Mouse (Mus musculus): ENCODE data around the gene Ptgr1. TPM values are rescaled to one million over a fixed set of nuclear protein-coding genes. Genes with fewer than 3 reads are reported as not detected.

Gene Ptgr1
- polyA plus RNA-seq, 1 experiment from 2014 or later, result 12.1 TPM

GRCm38 (mm10) chr4:59006211-59006610 lies 19.3 kb upstream of the Ptgr1 start:
- H3K27ac ChIP-seq, result no peak overlapping the region
- H3K9ac ChIP-seq, result no peak overlapping the region
- no peaks in the 10 kb centered on the region for H3K9me3 ChIP-seq
- no peak overlapping the region for H3K4me2 ChIP-seq (replicated peaks)
- WGBS, result 60% methylated on average over 8 of the region's 8 CpGs
- no peak overlapping the region for H3K4me3 ChIP-seq
- no peak for ATAC-seq (ENCODE audit: low FRiP score, low read depth)
- no peaks in the 10 kb centered on the region for H3K36me3 ChIP-seq
- peaks cover 30% of the 10 kb centered on the region for H3K4me1 ChIP-seq
- no peaks in the 10 kb centered on the region for H3K27me3 ChIP-seq (replicated peaks)

GRCm38 (mm10) chr4:59003806-59004200 lies 16.9 kb upstream of the Ptgr1 start:
- Histone ChIP-seq H3K4me3 (peak overlapping the region; percentile 93), H3K36me3 (no peaks in the 10 kb centered on the region), H3K9me3 (no peaks in the 10 kb centered on the region), H3K4me1 (peaks cover 30% of the 10 kb centered on the region), H3K27me3 (replicated peaks) (no peaks in the 10 kb centered on the region), H3K27ac (no peak overlapping the region), H3K9ac (peak overlapping the region; percentile 95), H3K4me2 (replicated peaks) (peak overlapping the region; percentile 70)
- ATAC-seq (ENCODE audit: low FRiP score, low read depth), result no peak
- 38% methylated on average over 7 of the region's 7 CpGs for WGBS

- Histone ChIP-seq H3K4me3 (peak within 1 kb of the TSS; percentile 93), H3K4me1 (peaks cover 30% of the 10 kb centered on the region), H3K27ac (peak within 1 kb of the TSS; percentile 60; the same call in 1 of the 2 replicates), H3K4me2 (replicated peaks) (peak within 1 kb of the TSS; percentile 70), H3K27me3 (replicated peaks) (no peaks in the 10 kb centered on the region), H3K9me3 (no peaks in the 10 kb centered on the region), H3K9ac (peak within 1 kb of the TSS; percentile 95), H3K36me3 (no peaks in the 10 kb centered on the region)
- peak; percentile 99 for ATAC-seq (ENCODE audit: low FRiP score, low read depth)
- WGBS, result under 1% methylated on average over 80 of the region's 89 CpGs
Measured at GRCm38 (mm10) chr4:59002948-59003805, 16.3 kb upstream of the Ptgr1 start, which contains the start of gene Gm20503. Gm20503 (plus strand) TSS chr4:59003210.

- no peaks in the 10 kb centered on the region for H3K9me3 ChIP-seq
- H3K9ac ChIP-seq, result no peak overlapping the region
- ATAC-seq (ENCODE audit: low FRiP score, low read depth), result no peak
- H3K4me3 ChIP-seq, result no peak overlapping the region
- H3K27me3 ChIP-seq (replicated peaks), result no peaks in the 10 kb centered on the region
- H3K4me2 ChIP-seq (replicated peaks), result no peak overlapping the region
- H3K36me3 ChIP-seq, result no peaks in the 10 kb centered on the region
- WGBS, result 3% methylated on average over 2 of the region's 2 CpGs
- no peak overlapping the region for H3K27ac ChIP-seq
- peaks cover 22% of the 10 kb centered on the region for H3K4me1 ChIP-seq
Measured at GRCm38 (mm10) chr4:59000614-59001013, 13.7 kb upstream of the Ptgr1 start.

GRCm38 (mm10) chr4:58999686-59000085 lies 12.8 kb upstream of the Ptgr1 start:
- Histone ChIP-seq H3K9me3 (no peaks in the 10 kb centered on the region), H3K9ac (no peak overlapping the region), H3K27ac (no peak overlapping the region), H3K36me3 (no peaks in the 10 kb centered on the region), H3K4me1 (peaks cover 15% of the 10 kb centered on the region), H3K27me3 (replicated peaks) (no peaks in the 10 kb centered on the region), H3K4me3 (no peak overlapping the region), H3K4me2 (replicated peaks) (no peak overlapping the region)
- 19% methylated on average over 2 of the region's 2 CpGs for WGBS
- ATAC-seq (ENCODE audit: low FRiP score, low read depth), result no peak

GRCm38 (mm10) chr4:58998688-58999087 lies 11.8 kb upstream of the Ptgr1 start:
- Histone ChIP-seq H3K27ac (no peak overlapping the region), H3K4me1 (peaks cover 5% of the 10 kb centered on the region), H3K4me3 (no peak overlapping the region), H3K27me3 (replicated peaks) (no peaks in the 10 kb centered on the region), H3K4me2 (replicated peaks) (no peak overlapping the region), H3K9me3 (no peaks in the 10 kb centered on the region), H3K36me3 (no peaks in the 10 kb centered on the region), H3K9ac (no peak overlapping the region)
- no peak for ATAC-seq (ENCODE audit: low FRiP score, low read depth)
- WGBS, result 86% methylated on average over 1 of the region's 1 CpGs

DNA sequence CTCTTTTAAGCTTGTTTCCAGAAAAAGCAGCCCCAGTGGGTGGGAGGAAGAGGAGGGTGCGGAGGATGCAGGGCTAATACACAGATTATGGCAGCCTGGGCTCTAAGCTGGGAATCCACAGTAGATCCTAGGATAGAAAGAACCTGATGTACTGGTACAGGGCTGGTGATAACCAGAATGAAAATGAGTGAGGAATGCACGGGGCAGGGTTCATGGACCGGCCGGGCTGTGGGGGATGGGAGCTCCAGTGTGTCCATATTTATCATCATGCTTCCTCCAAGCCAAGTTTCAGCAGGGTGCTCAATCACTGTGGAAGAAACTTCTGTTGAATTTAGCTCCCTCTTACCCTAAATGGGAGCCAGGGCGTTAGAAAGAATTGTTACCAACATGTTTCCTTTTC lies 10.2 kb upstream of the Ptgr1 start:
- no peak for ATAC-seq (ENCODE audit: low FRiP score, low read depth)
- H3K9ac ChIP-seq, result no peak overlapping the region
- 80% methylated on average over 5 of the region's 5 CpGs for WGBS
- H3K9me3 ChIP-seq, result no peaks in the 10 kb centered on the region
- H3K36me3 ChIP-seq, result no peaks in the 10 kb centered on the region
- no peak overlapping the region for H3K4me2 ChIP-seq (replicated peaks)
- H3K27ac ChIP-seq, result no peak overlapping the region
- no peaks in the 10 kb centered on the region for H3K4me1 ChIP-seq
- no peak overlapping the region for H3K4me3 ChIP-seq
- no peaks in the 10 kb centered on the region for H3K27me3 ChIP-seq (replicated peaks)

DNA sequence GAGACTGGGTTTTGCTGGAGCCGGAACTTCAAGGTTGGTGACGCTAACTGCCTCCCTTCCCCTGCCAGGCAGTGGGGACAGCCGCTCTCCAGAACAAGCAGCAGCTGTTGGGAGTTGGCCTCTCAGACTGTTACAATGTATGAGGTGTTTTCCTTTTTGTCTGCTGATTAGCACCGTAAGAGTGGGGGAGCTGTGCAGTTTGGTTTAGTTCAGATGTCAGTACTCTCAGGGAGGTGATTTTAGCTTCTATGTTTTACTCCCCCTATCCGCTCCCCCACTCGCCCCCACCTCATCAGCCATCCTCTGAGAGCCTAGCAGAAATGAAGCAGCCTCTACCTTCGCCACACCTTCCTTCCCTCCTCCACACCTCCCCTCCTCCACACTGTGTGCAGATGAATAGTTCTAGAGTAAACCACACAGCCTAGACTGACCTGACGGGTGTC lies 8.4 kb upstream of the Ptgr1 start:
- Histone ChIP-seq H3K36me3 (no peaks in the 10 kb centered on the region), H3K4me2 (replicated peaks) (no peak overlapping the region), H3K27ac (no peak overlapping the region), H3K4me3 (no peak overlapping the region), H3K4me1 (no peaks in the 10 kb centered on the region), H3K9ac (no peak overlapping the region), H3K27me3 (replicated peaks) (no peaks in the 10 kb centered on the region), H3K9me3 (no peaks in the 10 kb centered on the region)
- WGBS, result 83% methylated on average over 8 of the region's 8 CpGs
- ATAC-seq (ENCODE audit: low FRiP score, low read depth), result no peak

GRCm38 (mm10) chr4:58994762-58995161 lies 7.8 kb upstream of the Ptgr1 start, which contains the start of gene Dnajc25:
Dnajc25 (plus strand) TSS chr4:58995062.
- Histone ChIP-seq H3K4me3 (no peak within 1 kb of the TSS), H3K4me1 (no peaks in the 10 kb centered on the region), H3K9ac (no peak within 1 kb of the TSS), H3K27me3 (replicated peaks) (no peaks in the 10 kb centered on the region), H3K36me3 (no peaks in the 10 kb centered on the region), H3K9me3 (no peaks in the 10 kb centered on the region), H3K27ac (no peak within 1 kb of the TSS), H3K4me2 (replicated peaks) (no peak within 1 kb of the TSS)
- no peak for ATAC-seq (ENCODE audit: low FRiP score, low read depth)
- 95% methylated on average over 4 of the region's 4 CpGs for WGBS

DNA sequence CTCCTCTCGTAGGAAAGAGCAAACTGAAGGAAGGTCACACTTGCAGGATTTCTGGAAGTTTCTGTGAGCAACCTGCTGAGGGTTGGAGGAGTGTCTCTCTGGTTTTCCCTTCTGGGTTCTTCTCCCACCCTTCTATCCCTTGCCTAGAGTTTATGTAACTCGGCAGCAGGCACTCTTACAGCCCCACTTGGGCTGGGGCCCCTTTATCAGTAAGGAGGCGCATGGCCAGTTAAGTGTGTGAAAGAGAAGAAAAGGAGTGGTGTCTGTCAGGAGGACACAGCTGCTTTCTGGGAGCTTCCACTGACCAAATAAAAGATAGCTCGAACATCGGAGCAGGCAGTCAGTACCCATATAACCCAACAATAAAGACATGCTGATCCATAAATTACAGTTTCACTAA lies 5.3 kb upstream of the Ptgr1 start:
- H3K4me3 ChIP-seq, result no peak overlapping the region
- no peaks in the 10 kb centered on the region for H3K9me3 ChIP-seq
- H3K4me2 ChIP-seq (replicated peaks), result no peak overlapping the region
- no peak for ATAC-seq (ENCODE audit: low FRiP score, low read depth)
- 72% methylated on average over 5 of the region's 5 CpGs for WGBS
- H3K36me3 ChIP-seq, result no peaks in the 10 kb centered on the region
- H3K9ac ChIP-seq, result no peak overlapping the region
- no peaks in the 10 kb centered on the region for H3K27me3 ChIP-seq (replicated peaks)
- H3K4me1 ChIP-seq, result no peaks in the 10 kb centered on the region
- H3K27ac ChIP-seq, result no peak overlapping the region

GRCm38 (mm10) chr4:58990609-58991434 lies 3.9 kb upstream of the Ptgr1 start:
- no peak for ATAC-seq (ENCODE audit: low FRiP score, low read depth)

DNA sequence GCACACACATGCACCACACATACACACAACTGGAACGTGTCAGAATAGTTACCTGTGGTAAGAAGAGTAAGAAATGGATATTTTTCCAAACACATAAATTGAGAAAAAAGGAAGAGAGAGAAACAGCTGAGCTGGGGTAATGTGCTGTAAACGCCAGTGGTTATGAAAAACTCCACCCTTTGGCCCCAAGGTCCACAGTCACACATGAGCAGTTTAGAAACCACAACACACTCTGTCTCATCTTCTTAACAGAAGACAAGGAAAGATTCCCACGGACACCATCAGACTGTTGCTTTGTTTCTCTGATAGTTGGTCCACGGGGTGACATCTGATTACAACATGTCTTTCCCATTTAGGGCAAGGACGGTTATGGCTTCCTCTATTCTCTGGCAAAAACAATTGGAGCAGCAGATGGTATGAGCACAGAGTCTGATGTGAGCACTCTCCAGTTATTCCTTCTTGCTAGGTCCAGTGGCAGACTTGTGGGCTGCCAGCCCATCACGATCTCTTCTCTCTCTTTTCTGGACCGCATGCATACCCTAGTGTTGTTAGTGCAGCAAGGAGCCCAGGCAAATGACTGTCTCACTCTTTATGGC lies 2.5 kb upstream of the Ptgr1 start:
- 82% methylated on average over 7 of the region's 7 CpGs for WGBS
- Histone ChIP-seq H3K27ac (no peak overlapping the region), H3K36me3 (no peaks in the 10 kb centered on the region), H3K9ac (no peak overlapping the region), H3K4me2 (replicated peaks) (no peak overlapping the region), H3K27me3 (replicated peaks) (no peaks in the 10 kb centered on the region), H3K9me3 (no peaks in the 10 kb centered on the region), H3K4me1 (no peaks in the 10 kb centered on the region), H3K4me3 (no peak overlapping the region)
- ATAC-seq (ENCODE audit: low FRiP score, low read depth), result no peak

More at GRCm38 (mm10) chr4:58990609-58991434, 3.9 kb upstream of the Ptgr1 start:
- Histone ChIP-seq H3K4me3 (no peak overlapping the region), H3K4me1 (no peaks in the 10 kb centered on the region), H3K4me2 (replicated peaks) (no peak overlapping the region), H3K27me3 (replicated peaks) (no peaks in the 10 kb centered on the region), H3K9ac (no peak overlapping the region), H3K36me3 (no peaks in the 10 kb centered on the region), H3K27ac (no peak overlapping the region), H3K9me3 (no peaks in the 10 kb centered on the region)
- WGBS, result 88% methylated on average over 17 of the region's 17 CpGs
